Mouse (Mus musculus) adrenal gland, adult 8-10 months (tissue): ENCODE results near the gene Gm7995. TPM values are rescaled to one million over a fixed set of nuclear protein-coding genes. Genes with fewer than 3 reads are reported as not detected.
"Not testable (repeated sequence)": the region's sequence is repeated elsewhere in the genome, so short reads cannot be mapped to it uniquely, and the experiment has no call there.

ENCODE experiments used
- DNase-seq: peaks from one replicate; pipeline ENCODE4 v3.0.0; 2022
- microRNA-seq, 2 experiments: library from miRNA; unstranded; fragments of <30 nt; microRNA quantifications; one replicate each; pipeline ENCODE4 v1.2.0; 2022
- total RNA-seq, 4 experiments: library from RNA; stranded (reverse); gene quantifications; 2 replicates each; pipeline ENCODE4 v1.2.4; 2022

Gm7995 gene
- not detected for total RNA-seq

GRCm38 (mm10) chr14:42309910-42310309, at the start of gene Gm7995:
Gm7995 (plus strand) TSS chr14:42310210.
- DNase-seq = not testable (repeated sequence)

GRCm38 (mm10) chr14:42297258-42297657, 12.8 kb upstream of the Gm7995 start, which contains the start of gene Gm9611:
Gm9611 (minus strand) TSS chr14:42297358.
- not testable (repeated sequence) for DNase-seq

Small RNA genes lying within 50 kb of the gene (microRNA-seq; reads per million reads assigned to microRNA genes)
- 0 reads per million in 2 experiments for gene Gm25208
- 0 reads per million in 2 experiments for gene Gm25892

Other genes starting within 250 kb of the Gm7995 start
- gene Gm7951, start 192.8 kb upstream of the Gm7995 start, total RNA-seq = not detected
- not detected for gene Gm17027, start 147.6 kb upstream of the Gm7995 start, total RNA-seq
- not detected for gene Gm3573, start 119.4 kb upstream of the Gm7995 start, total RNA-seq
- not detected for gene Gm17026, start 50.2 kb upstream of the Gm7995 start, total RNA-seq
- gene Gm9611, start 12.9 kb upstream of the Gm7995 start, total RNA-seq = not detected
- not detected for gene Gm8005, start 129.5 kb downstream of the Gm7995 start, total RNA-seq
- gene Gm8011, start 153.7 kb downstream of the Gm7995 start, total RNA-seq = not detected
- gene Gm8020, start 192.1 kb downstream of the Gm7995 start, total RNA-seq = not detected
- not detected for gene Gm8024, start 214.1 kb downstream of the Gm7995 start, total RNA-seq